Mouse (Mus musculus): ENCODE results near the gene Hoxb4.

DNA sequence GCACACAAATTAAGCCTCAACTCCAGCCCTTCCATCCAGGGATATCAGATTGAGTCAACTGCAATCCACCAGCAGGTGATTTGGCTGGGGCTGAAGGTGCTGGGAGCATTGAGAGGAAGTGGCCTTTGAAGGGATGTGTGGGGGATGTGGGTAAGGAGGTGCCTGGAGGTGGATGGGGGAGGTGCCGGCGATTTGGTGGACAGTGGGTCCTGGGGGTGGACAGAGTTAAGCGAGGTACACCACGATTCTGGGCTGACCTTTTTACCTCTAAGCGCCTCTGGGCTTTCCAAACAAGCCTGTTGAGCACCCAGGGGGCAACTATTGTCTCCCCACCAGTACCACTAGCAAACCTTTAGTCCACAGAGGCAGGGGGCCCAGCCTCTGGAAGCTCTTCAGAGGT, 50.6 kb downstream of the Hoxb4 start:
- no peak for TF ChIP-seq CTCF (IDR thresholded peaks at IDR 0.05; ENCODE audit: low read depth, low read length)
- TF ChIP-seq POLR2A (IDR thresholded peaks at IDR 0.05; ENCODE audit: borderline replicate concordance, low read depth, low read length) = no peak

All from bone marrow macrophage, adult 2 months (primary cell).